Mouse (Mus musculus) neural tube, embryonic 14.5 days (tissue): ENCODE results near the gene Nek5. TPM values are rescaled to one million over a fixed set of nuclear protein-coding genes. Genes with fewer than 3 reads are reported as not detected.

Experiments used
- ATAC-seq: fragments of 200-750 bp; cut with Nextera tagmentation; 2 replicates; pipeline ENCODE4 v1.8.0; 2017; ENCODE audit warnings: low read depth, mild to moderate bottlenecking, moderate TSS enrichment, moderate library complexity
- H3K27ac ChIP-seq: fragments of 300-500 bp; sonication (generic); 2 replicates; pipeline ENCODE4 v1.5.1; 2014; ENCODE audit warnings: low read depth, mild to moderate bottlenecking, control low read depth, low read length, moderate library complexity, mixed read lengths
- H3K27me3 ChIP-seq: fragments of 300-500 bp; sonication (generic); 2 replicates; pipeline ENCODE4 v1.6.1; 2014; ENCODE audit warnings: low read length; ENCODE audit not compliant: control insufficient read depth, insufficient read depth
- H3K36me3 ChIP-seq: fragments of 300-500 bp; sonication (generic); 2 replicates; pipeline ENCODE4 v1.6.1; 2014; ENCODE audit warnings: low read length, mixed read lengths; ENCODE audit not compliant: control insufficient read depth, insufficient read depth
- H3K4me1 ChIP-seq: fragments of 300-500 bp; sonication (generic); 2 replicates; pipeline ENCODE4 v1.6.1; 2014; ENCODE audit warnings: low read length; ENCODE audit not compliant: control insufficient read depth, insufficient read depth
- H3K4me2 ChIP-seq: fragments of 300-500 bp; sonication (generic); 2 replicates; pipeline ENCODE4 v1.6.1; 2014; ENCODE audit warnings: mild to moderate bottlenecking, low read depth, low read length, control low read depth
- H3K4me3 ChIP-seq: fragments of 300-500 bp; sonication (generic); 2 replicates; pipeline ENCODE4 v1.5.1; 2014; ENCODE audit warnings: low read depth, low read length, control low read depth, mixed read lengths
- H3K9ac ChIP-seq: fragments of 300-500 bp; sonication (generic); replicated peaks from 2 replicates; pipeline ENCODE4 v1.6.1; 2014; ENCODE audit warnings: low read depth, mild to moderate bottlenecking, control low read depth, low read length, mixed read lengths
- H3K9me3 ChIP-seq: fragments of 300-500 bp; sonication (generic); 2 replicates; pipeline ENCODE4 v1.6.1; 2016; ENCODE audit warnings: low read length; ENCODE audit not compliant: control insufficient read depth
- WGBS: fragments of 180-500 bp; shearing (Covaris S2); extraction: QIAGEN DNeasy Blood & Tissue Kit; methylation state at CpG from one replicate; pipeline ENCODE4 v1.1.7; 2014; 5-methylcytosine and 5-hydroxymethylcytosine counted together
- polyA plus RNA-seq: library from polyadenylated mRNA; unstranded; fragments of >200 nt; fragmentation: Nextera tagmentation; extraction: Ambion mirVana; gene quantifications from 2 replicates; pipeline ENCODE4 v1.2.1, GENCODE M21; 2014

Gene Nek5
- polyA plus RNA-seq, result 0.50 and 0.80 TPM in 2 replicates

- no peaks in the 10 kb centered on the region for H3K9me3 ChIP-seq
- no peak within 1 kb of the TSS for H3K27ac ChIP-seq
- ATAC-seq, result peak; percentile 79
- peak within 1 kb of the TSS; percentile 23 for H3K4me3 ChIP-seq
- 2% methylated on average over 29 of the region's 29 CpGs for WGBS
- H3K4me2 ChIP-seq, result peak within 1 kb of the TSS; percentile 58
- no peaks in the 10 kb centered on the region for H3K27me3 ChIP-seq
- H3K9ac ChIP-seq, result no peak within 1 kb of the TSS
- H3K4me1 ChIP-seq, result no peaks in the 10 kb centered on the region
- 0 out of 2 replicates have a peak, but pooled peaks cover 10% of the 10 kb centered on the region for H3K36me3 ChIP-seq
Observed at GRCm38 (mm10) chr8:22124220-22125152, at the start of gene Nek5. Nek5 (minus strand) TSS chr8:22125053.

DNA sequence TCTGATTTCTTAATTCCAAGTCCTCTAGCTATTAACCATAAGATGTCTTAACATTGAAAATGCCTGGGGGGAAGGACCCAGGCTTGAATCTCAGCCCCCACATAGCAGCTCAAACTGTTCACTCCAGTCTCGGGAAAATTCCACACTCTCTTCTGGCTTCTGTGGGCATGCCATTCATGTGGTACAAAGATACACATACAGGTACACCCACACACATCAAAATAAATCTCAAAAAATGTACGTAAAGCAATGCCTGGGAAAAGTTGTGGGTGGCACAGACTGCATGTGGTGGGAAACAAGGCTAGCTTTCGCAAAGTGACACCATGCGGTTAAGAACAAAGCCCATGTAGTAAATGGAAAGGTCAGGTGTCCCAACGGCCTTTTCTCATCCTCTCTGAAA lies 44.3 kb upstream of the Nek5 start:
- Histone ChIP-seq H3K4me3 (no peak overlapping the region), H3K27ac (no peak overlapping the region), H3K4me2 (no peak overlapping the region), H3K9ac (no peak overlapping the region), H3K4me1 (0 out of 2 replicates have a peak, but pooled peaks cover 3% of the 10 kb centered on the region), H3K27me3 (no peaks in the 10 kb centered on the region), H3K9me3 (no peaks in the 10 kb centered on the region), H3K36me3 (no peaks in the 10 kb centered on the region)
- 89% methylated on average over 5 of the region's 5 CpGs for WGBS
- no peak for ATAC-seq

DNA sequence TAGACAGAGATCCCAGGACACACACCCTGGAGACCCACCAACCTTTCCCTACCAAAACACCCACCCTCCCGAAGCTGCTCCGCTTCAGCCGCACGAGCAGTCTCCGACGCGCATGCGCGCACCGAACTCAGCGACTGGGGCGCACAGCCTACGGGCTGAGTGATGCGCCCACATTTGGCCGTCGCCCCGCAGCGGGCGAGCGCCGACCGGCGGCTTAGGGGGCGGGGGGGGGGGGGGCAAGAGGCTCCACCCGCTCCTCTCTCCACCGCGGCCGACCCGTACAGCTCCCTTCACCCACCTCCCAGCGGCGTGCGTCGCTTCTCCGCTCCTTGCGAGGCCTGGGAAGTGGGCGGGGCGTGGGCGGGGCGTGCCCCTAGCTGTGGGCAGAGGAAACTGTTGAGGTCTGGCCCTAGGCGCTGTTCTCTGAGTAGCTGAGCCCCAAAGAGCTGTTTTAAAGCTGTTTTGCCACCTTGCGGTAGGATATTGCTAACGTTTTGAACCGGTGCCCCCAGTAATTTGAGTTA lies 41.3 kb upstream of the Nek5 start, which contains the start of gene Nek3:
Gene Nek3, minus strand, starts transcription at position 356 of the 524 bp plus-strand sequence.
- peak; percentile 99 for ATAC-seq
- no peaks in the 10 kb centered on the region for H3K36me3 ChIP-seq
- peak within 1 kb of the TSS; percentile 84 for H3K27ac ChIP-seq
- no peaks in the 10 kb centered on the region for H3K27me3 ChIP-seq
- under 1% methylated on average over 37 of the region's 43 CpGs for WGBS
- H3K9ac ChIP-seq, result peak within 1 kb of the TSS; percentile 66
- H3K9me3 ChIP-seq, result no peaks in the 10 kb centered on the region
- 0 out of 2 replicates have a peak, but pooled peaks cover 3% of the 10 kb centered on the region for H3K4me1 ChIP-seq
- peak within 1 kb of the TSS; percentile 58 for H3K4me3 ChIP-seq
- peak within 1 kb of the TSS; percentile 51 for H3K4me2 ChIP-seq

DNA sequence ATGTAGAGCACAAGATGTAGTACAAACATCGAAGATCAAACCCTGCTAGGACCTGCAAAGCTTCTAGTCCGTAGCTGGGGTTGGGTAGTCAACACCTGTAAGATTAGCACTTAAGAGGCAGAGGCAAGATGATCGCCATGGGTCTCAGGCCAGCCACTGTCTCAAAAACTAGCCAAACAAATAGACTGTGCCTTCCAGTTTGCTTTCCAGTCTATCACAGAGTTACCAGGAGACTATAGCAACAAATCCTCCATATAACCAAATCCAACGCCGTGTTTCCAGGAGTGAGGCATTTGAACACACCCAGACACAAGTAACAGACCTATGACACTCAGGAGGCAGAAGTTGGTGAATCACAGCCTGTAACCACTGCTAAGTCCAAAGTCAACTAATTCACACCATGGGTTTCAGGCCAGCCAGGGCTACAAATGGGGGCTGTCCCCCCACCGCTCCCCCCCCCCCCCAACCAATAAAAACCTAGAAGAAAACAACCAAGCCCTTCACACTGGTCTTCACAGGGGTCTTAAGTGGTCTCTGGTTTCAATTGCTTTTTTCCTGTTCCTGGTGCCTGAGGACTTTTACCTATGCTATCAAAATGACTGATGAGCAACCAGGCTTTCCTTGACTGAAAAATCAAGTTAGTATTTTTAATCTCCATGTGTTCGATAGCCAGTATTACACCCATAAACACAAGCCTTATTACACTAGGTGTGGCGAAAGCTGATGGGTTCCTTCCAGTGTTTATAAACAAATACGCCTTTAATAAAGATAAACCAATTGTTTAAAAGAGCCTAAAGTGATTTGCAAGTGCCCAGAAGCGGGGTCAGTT lies 40.6 kb upstream of the Nek5 start:
- 53% methylated on average over 10 of the region's 10 CpGs for WGBS
- Histone ChIP-seq H3K36me3 (no peaks in the 10 kb centered on the region), H3K27ac (peak overlapping the region; percentile 84), H3K9me3 (no peaks in the 10 kb centered on the region), H3K4me2 (peak overlapping the region; percentile 51), H3K27me3 (no peaks in the 10 kb centered on the region), H3K9ac (peak overlapping the region; percentile 66), H3K4me1 (0 out of 2 replicates have a peak, but pooled peaks cover 3% of the 10 kb centered on the region), H3K4me3 (peak overlapping the region; percentile 58)
- ATAC-seq, result peak; percentile 61

- Histone ChIP-seq H3K27me3 (no peaks in the 10 kb centered on the region), H3K4me2 (no peak overlapping the region), H3K36me3 (no peaks in the 10 kb centered on the region), H3K4me3 (no peak overlapping the region), H3K9ac (no peak overlapping the region), H3K9me3 (no peaks in the 10 kb centered on the region), H3K4me1 (0 out of 2 replicates have a peak, but pooled peaks cover 3% of the 10 kb centered on the region), H3K27ac (no peak overlapping the region)
- no peak for ATAC-seq
- 90% methylated on average over 10 of the region's 10 CpGs for WGBS
Observed at GRCm38 (mm10) chr8:22164431-22164830, 39.6 kb upstream of the Nek5 start.

DNA sequence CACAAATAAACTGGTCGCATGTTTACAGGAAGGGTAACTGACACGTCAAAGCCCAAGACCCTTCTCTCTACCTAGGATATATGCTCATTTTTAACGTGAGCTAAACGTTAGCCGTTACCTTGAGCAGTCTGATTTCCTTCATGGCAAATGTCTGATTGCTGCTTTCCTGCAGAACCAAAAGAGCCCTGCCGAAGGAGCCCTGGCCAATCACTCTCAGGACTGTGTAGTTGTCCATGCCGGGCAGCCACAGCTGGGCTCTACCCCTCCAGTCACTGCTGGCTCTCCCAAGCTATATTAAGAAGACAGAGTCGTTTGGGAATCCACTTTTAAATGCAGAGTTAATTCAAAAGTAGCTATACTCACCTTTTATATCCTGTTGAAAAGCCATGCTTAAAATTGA lies 37.4 kb upstream of the Nek5 start:
- no peak for ATAC-seq
- Histone ChIP-seq H3K9me3 (no peaks in the 10 kb centered on the region), H3K4me2 (no peak overlapping the region), H3K4me1 (0 out of 2 replicates have a peak, but pooled peaks cover 3% of the 10 kb centered on the region), H3K4me3 (no peak overlapping the region), H3K27ac (no peak overlapping the region), H3K27me3 (no peaks in the 10 kb centered on the region), H3K9ac (no peak overlapping the region), H3K36me3 (no peaks in the 10 kb centered on the region)
- 88% methylated on average over 8 of the region's 8 CpGs for WGBS

DNA sequence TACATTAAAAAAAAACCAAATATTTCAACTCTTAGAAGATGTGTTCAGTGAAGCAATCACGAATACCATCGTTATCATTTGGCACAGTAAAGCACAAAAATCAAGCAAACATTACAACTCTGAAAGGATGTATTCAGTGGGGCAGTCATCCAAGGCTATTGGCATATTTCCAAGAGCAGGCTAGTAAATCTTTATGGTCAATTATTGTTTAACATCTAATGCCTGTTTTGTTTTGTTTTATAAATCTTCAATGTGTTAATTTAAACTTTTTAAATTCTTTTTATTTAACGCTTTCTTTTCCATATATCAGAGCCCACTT lies 25.5 kb upstream of the Nek5 start:
- no peak overlapping the region for H3K27ac ChIP-seq
- WGBS, result 65% methylated on average over 3 of the region's 3 CpGs

GRCm38 (mm10) chr8:22149643-22150344 lies 24.9 kb upstream of the Nek5 start:
- Histone ChIP-seq H3K9me3 (no peaks in the 10 kb centered on the region), H3K36me3 (no peaks in the 10 kb centered on the region), H3K4me3 (no peak overlapping the region), H3K4me2 (no peak overlapping the region), H3K9ac (no peak overlapping the region), H3K27ac (no peak overlapping the region), H3K4me1 (no peaks in the 10 kb centered on the region), H3K27me3 (no peaks in the 10 kb centered on the region)
- no peak for ATAC-seq
- 90% methylated on average over 11 of the region's 11 CpGs for WGBS

More for the DNA sequence above, 25.5 kb upstream of the Nek5 start:
- Histone ChIP-seq H3K4me1 (no peaks in the 10 kb centered on the region), H3K4me3 (no peak overlapping the region), H3K9ac (no peak overlapping the region), H3K9me3 (no peaks in the 10 kb centered on the region), H3K36me3 (no peaks in the 10 kb centered on the region), H3K4me2 (no peak overlapping the region), H3K27me3 (no peaks in the 10 kb centered on the region)
- no peak for ATAC-seq
